Mouse (Mus musculus) large intestine, adult 2 months (tissue): ENCODE measurements around the gene Tctn3. TPM values are rescaled to one million over a fixed set of nuclear protein-coding genes. Genes with fewer than 3 reads are reported as not detected.
"Not testable (repeated sequence)": the region's sequence is repeated elsewhere in the genome, so short reads cannot be mapped to it uniquely, and the experiment has no call there.

ENCODE experiments used
- DNase-seq: peaks from one replicate; pipeline ENCODE4 v3.0.0-alpha.2; 2012; ENCODE audit warnings: low read depth, low spot score
- WGBS: fragments of 180-500 bp; shearing (Covaris S2); methylation state at CpG from one replicate; pipeline ENCODE4 v1.1.7; 2018; 5-methylcytosine and 5-hydroxymethylcytosine counted together
- polyA plus RNA-seq: library from polyadenylated mRNA; depleted of rRNA; stranded (reverse); fragments of >200 nt; gene quantifications from 2 replicates; pipeline ENCODE4 v1.2.3, GENCODE M21; 2012; rRNA removed

Gene Tctn3
- polyA plus RNA-seq, 1 experiment, result 3.8 TPM

DNA sequence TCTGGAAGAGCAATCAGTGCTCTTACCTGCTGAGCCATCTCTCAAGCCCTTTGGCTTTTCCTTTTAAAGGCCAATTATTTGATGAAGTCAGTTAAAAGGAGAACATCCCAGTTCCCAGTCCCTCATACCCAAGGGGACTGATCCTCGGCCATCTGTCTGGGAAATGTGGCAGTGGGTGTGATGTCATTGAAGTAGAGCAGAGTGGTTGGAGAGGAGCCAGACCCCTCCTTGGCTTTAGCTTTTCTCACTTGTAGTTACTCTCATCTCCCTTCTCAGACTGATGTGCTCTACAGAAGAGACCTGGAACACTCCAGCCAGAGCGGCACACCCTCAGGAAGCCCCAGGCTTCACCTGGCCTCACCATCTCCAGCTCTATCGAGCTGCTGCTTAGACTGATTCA, 44.4 kb downstream of the Tctn3 start:
- 87% methylated on average over 3 of the region's 3 CpGs for WGBS
- DNase-seq, result no peak

- no peak for DNase-seq
- 85% methylated on average over 10 of the region's 10 CpGs for WGBS
Observed at GRCm38 (mm10) chr19:40563880-40564645, 48.0 kb downstream of the Tctn3 start.

DNA sequence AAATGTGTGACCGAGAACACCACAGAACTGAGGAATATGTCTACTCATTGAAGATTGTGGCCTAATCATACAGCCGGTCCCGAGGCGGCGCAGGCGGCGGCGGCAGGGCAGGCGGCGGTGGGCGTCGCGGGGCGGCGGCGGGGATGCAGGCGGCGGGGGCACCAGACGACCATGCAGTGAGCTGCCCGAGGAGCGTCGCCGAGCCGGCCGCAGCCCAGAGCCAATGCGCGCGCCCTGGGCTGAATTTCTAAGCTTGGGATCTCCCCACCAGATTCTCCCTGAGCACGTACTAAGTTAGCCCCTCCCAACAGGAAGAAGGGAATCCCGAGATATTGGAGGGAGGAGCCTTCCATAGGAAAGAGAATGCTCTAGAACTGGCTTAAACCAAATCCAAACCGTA, 50.5 kb downstream of the Tctn3 start:
- not testable (repeated sequence) for DNase-seq

DNA sequence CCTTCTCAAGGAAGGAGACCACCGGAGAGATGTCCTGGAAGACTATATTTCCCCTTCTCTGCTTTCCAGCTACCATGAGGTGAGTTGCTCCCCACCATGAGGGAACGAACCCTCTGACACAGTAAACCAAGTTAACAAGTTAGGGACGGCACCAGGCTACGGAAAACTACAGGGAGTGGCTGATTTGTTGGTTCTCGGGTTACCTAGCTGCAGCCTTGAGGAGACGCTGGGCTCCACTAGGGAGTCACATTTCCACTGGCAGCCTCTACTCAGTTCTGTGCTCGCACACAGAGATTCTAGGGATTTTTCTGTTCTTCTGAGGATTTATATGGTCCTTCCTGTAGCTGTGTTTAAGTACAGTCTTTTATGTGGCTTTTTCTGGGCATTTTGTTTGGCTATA, 56.0 kb downstream of the Tctn3 start:
- 92% methylated on average over 7 of the region's 7 CpGs for WGBS
- DNase-seq, result no peak

More for the DNA sequence above, 50.5 kb downstream of the Tctn3 start:
- WGBS, result 85% methylated on average over 12 of the region's 31 CpGs

DNA sequence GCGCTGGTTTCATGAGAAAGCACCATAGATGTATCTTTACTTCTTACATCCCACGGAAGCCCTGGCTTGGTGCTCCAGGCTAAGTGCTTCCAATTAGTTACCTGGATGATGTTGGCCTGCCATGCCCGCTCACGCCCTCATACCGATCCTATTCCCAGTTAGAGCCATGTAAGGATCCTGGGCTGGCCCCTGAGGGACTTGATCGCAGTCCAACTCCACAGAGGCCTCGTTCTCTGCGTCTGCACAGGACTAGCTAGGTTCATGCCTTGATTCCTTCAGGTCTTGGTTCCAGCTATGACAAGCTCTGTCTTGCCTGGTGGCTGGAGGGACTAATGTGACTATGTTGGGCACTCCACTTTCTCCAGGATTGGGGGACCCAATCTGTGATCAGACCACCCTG, 56.9 kb downstream of the Tctn3 start:
- WGBS, result 92% methylated on average over 8 of the region's 8 CpGs
- no peak for DNase-seq

- no peak for DNase-seq
- 83% methylated on average over 11 of the region's 11 CpGs for WGBS
Observed at GRCm38 (mm10) chr19:40554343-40554742, 57.7 kb downstream of the Tctn3 start.

DNA sequence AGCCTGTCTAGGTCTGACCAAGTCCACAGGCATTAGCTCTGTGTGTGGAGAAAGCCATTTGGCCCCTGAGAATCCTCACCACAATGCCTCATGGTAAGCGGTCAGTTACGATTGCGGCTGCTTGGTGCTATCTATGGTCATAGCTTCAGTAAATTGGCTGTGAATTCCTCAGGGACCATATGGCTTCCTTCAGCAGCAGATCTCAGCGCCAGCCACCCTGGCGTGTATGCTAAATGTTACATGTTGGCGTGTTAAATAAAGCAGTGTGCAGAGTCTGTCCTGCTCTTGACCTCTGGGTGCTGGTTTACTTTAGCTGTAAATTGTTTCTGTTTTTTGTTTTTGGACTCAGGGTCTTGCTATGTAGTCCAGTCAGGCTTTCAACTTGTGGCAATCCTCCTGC, 58.2 kb downstream of the Tctn3 start:
- no peak for DNase-seq
- 75% methylated on average over 6 of the region's 6 CpGs for WGBS

DNA sequence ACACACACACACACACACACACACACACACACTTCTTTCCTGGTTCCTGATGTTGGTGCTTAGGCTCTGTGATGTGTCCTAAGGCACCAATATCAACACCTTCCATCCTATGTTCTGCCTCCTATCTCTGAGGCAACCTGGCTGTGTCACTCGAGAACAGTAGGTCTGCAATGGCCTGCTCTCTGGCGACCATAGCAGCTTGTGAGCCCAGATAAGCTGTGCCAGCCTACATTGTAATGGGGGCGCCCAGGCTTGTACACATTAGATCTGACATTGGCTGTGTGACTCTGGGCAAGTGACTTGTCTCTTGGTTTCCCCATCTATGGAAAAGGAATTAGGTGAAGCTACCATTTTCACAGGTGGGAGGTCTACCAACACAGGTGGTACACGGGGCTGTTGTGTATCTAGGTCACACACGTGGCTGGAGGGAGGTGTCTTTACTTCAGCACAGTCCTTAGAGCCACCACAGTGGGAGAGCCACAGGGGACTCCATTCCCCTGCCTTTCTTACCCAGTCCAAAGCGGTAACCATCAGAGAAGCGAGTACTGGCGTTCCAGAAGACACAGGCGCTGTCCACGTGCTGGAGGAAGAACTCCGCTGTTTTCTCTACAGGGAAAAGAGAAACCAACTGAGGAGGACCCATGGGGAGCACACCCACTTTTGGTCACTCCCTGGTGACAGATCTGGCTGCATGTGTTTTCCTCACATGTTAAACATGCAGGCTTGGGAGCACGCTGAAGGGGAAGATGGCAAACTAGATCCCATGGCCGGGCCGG, 58.8 kb downstream of the Tctn3 start:
- 82% methylated on average over 14 of the region's 14 CpGs for WGBS
- DNase-seq, result no peak

DNA sequence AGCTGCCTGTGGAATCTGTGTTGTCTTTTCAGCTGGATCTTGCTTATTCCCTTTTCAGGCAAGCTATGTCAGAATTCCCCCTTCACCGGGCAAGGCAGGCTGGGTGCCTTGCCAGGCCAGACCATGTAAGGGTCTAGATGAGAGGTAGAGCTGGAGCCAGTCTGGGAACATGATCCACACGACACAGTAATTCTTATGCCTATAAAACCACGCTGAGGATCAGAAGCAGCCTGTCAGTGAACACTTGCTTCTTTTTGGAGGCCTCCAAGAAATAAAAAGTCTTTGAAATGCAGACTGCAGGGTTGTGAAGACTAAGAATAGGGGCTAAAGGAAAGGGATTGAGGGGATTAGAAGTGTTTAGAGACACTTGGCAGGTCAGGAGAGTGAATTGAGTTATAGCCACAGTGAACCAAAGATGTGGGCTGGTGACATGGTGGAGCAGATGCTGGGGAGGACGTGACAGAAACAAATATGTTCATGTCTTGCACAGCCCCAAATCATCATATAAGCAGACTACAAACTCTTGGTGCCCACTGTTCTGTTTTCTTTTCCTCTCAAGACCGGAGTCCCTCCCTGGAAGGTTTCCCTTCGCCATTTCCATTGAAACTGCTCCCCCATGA, 62.4 kb downstream of the Tctn3 start:
- 53% methylated on average over 6 of the region's 6 CpGs for WGBS

GRCm38 (mm10) chr19:40548796-40549515, 63.1 kb downstream of the Tctn3 start:
- 41% methylated on average over 5 of the region's 5 CpGs for WGBS

More for the DNA sequence above, 62.4 kb downstream of the Tctn3 start:
- DNase-seq, result no peak

GRCm38 (mm10) chr19:40548386-40548785, 63.6 kb downstream of the Tctn3 start:
- WGBS, result 79% methylated on average over 6 of the region's 6 CpGs
- no peak for DNase-seq

More at GRCm38 (mm10) chr19:40548796-40549515, 63.1 kb downstream of the Tctn3 start:
- no peak for DNase-seq

Other genes with a start within 250 kb of the Tctn3 start
- gene Sorbs1, start 98.5 kb downstream of the Tctn3 start, polyA plus RNA-seq, result 14.9 and 32.3 TPM in 2 replicates
- 64.3 and 144 TPM in 2 replicates for gene Aldh18a1, start 23.8 kb downstream of the Tctn3 start, polyA plus RNA-seq
- 6.9 and 9.3 TPM in 2 replicates for gene Entpd1, start 133 bp upstream of the Tctn3 start, polyA plus RNA-seq
- not detected in 2 replicates for gene Cc2d2b, start 136.5 kb upstream of the Tctn3 start, polyA plus RNA-seq
- 3.2 and 6.2 TPM in 2 replicates for gene Ccnj, start 219.0 kb upstream of the Tctn3 start, polyA plus RNA-seq